Mouse (Mus musculus) left cerebral cortex, postnatal 25 days (tissue): ENCODE measurements around the gene Rab3b. TPM values are rescaled to one million over a fixed set of nuclear protein-coding genes. Genes with fewer than 3 reads are reported as not detected.
A peak's percentile ranks its signal among the peaks of the same experiment; 100 is the strongest.

ENCODE experiments used
- DNase-seq, 2 experiments: peaks; one replicate each; pipeline ENCODE4 v3.0.0; 2022; ENCODE audit warnings: low spot score in 2 of 2, mixed read lengths in 1 of 2
- intact Hi-C: fragments of 180-260 bp; cut with DNase I; formaldehyde crosslinking; loops from one replicate; pipeline ENCODE4 v1.15.1; 2025
- total RNA-seq, 2 experiments: library from RNA; stranded (reverse); gene quantifications; 2 replicates each; pipeline ENCODE4 v1.2.3; 2021

Gene Rab3b
- total RNA-seq, 2 experiments from 2014 or later: 90.0 to 96.0 TPM

DNA sequence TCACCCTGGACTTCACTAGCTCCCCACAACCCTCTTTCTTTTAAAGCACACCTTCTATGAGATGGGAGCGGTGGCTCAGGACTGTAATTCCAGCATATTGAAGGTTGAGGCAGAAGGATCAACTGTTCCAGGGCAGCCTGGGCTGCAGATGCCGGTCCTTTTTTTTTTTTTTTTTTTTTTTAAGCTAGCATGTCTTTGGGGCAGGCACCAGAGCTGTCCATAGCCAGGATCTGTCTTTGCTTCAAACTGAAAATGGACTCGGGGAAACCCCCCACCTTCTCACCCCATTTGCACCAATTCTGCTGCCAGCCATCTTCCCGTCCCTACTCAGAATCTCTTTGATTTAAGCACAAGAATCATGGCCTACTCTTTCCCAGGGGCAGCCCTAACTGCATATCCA, 63.3 kb downstream of the Rab3b start:
- intact Hi-C loops: no loop called here
- DNase-seq: no peak

DNA sequence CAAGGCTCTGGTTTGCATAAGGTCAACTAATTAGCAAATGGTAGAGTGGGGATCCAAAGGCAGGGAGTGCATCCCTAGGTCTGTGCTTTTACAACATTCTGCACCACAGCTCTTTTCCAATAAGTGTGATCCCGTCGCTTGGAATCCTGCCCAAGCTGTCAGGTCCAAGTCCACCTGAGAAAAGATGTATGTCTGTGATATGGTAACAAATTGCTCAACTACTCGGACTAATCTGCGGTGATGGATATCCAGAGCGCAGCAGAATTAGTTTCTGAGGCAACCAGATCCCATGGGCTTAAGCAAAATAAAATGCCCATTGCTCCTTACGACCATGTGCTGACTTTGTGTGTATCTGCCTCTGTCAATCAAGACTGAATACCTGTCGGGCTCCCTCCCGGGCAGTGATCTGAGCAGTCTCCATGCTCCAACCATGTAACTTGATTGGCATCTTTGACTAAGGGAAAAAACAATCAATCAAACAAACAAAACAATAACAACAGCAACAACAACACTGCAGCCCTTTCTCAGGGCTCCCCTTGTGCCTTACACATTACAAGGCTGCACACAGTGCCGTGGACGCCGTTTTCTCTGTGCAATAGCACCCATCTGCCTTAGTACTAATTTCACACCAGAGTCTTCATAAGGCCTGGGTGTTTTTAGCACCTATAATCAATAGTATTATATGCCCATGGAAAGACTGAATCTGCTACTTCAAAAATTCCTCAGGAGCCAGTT, 64.3 kb downstream of the Rab3b start:
- DNase-seq: no peak
- intact Hi-C loops: no loop called here

DNA sequence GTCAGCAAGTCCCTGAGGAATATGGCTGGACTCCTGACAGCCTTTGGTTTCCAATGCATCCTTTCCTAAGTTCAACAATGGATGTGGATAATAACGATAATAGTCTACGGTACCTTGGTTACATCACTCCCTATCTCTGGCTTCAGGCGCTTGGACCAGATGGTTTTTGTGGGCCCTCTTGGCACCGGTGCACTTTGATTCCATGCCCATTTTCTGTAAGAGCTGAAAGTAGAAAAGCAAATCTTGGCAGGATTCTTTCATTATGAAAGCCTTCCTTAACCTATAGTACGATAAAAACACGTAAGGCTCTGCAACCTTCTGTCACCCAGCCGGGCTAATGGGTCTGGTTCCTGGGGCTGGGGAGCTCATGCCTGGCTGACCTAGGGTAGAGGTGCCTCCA, 70.3 kb downstream of the Rab3b start:
- intact Hi-C loops: no loop called here
- peak; percentile 31 to 85 for DNase-seq

DNA sequence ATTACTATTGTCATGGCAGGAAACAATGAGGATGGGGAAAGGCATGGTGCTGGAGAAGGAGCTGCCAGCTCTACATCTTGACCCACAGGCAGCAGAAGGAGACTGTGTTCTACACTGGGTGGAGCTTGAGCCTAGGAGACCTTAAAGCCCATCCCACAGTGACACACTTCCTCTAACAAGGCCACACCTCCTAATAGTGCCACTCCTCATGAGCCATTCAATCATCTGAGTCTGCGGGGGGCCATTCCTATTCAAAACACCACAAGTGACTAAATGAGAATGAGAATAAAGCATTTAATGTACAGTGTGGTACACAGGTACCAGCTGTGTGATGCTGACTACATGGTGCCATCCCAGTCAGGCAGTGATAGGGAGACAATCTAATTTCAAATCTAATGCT, 71.3 kb downstream of the Rab3b start:
- no peak for DNase-seq
- intact Hi-C loops: no loop called here

DNA sequence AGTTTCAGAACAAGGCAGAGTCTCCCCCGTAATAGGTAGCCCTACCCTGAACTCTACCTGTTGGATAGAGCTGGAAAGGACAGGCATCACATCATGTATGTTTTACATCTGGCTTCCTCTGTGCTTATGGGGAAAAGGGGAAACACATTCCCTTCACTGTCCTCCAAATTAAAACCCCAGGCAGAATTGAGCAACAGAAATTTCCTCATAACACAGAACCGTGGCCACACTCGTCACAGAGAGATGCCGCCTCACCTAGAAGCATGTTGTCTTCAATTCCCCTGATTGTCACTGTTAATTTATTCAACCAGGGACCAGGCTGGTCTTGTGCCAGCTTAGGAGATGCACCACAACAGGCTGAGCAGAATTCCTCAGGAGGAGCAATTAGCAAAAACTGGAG, 72.8 kb downstream of the Rab3b start:
- no peak for DNase-seq
- intact Hi-C loops: no loop called here

DNA sequence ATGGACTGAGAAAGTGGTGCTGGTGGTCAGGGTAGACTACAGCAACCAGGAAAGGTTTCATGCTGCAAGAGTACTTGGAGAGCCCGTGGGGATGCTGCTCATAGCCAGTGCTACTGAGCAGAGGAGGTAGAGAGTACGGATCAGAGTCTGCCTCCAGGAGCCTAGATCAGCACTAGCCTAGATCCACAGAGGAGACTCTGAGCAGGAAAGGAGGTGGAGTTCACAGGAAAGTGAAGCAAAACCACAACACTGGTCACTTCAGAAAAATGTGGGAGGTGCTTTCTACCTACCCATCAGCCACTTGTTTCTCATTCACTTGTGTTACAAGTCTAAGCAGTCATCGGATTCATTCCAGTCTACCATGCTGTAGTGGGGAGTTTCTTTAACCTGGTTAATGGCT, 80.8 kb downstream of the Rab3b start:
- intact Hi-C loops: no loop called here
- no peak for DNase-seq

DNA sequence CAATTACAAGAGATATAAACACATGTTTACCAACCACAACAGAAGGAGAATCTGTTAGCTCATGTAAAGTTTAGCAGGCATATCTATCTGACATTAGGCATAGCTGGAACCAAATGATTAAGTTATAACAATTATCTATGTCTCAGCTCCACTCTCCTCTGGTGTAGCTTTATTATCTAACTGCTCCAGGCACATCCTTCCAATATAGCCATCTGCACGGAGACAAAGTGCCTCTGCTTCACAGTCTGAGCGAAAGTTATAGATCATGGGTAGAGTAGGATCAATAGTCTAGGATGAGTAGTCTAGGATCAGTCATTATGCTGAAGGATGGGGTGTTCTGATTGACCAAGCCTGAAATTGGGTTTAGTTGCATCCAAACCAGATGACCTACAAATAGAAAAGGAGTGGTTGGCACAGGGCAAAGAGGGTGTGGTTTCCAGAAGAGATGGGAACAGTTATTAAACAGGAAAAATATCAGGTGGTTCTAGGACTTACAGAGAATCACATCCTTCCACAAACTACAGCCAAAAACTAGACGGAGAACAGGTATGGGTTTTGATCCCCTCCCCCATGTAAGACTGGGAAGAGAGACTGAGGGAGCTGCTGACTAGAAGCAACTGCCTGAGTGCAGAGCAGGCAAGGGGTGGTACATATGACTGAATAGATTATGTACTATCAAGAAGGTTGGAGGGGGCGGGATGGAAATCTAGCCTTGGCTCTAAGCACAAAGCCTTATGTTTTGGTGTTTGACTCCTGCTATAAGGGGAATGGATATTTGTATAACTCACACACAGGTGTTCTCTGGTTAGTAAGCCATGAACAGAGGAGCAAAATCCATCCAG, 82.0 kb downstream of the Rab3b start:
- DNase-seq: no peak
- intact Hi-C loops: no loop called here

DNA sequence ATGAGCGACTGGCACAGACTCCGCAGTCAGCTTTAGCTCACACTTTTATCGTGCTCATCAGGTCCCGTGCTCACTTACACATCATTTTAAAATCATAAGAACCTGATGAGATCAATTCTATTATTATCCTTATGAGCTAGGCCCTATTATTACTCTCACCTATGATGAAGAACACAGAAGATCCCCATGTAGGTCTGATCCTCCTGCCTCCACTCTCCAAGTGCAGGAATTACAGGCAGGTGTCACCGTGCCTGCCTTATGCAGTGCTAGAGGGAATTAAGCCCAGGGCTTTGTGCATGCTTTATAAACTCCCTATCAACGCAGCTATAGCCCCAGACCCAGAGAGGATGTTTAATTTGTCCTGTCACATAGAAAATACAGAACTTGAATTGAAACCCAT, 84.2 kb downstream of the Rab3b start:
- no peak for DNase-seq
- intact Hi-C loops: no loop called here

DNA sequence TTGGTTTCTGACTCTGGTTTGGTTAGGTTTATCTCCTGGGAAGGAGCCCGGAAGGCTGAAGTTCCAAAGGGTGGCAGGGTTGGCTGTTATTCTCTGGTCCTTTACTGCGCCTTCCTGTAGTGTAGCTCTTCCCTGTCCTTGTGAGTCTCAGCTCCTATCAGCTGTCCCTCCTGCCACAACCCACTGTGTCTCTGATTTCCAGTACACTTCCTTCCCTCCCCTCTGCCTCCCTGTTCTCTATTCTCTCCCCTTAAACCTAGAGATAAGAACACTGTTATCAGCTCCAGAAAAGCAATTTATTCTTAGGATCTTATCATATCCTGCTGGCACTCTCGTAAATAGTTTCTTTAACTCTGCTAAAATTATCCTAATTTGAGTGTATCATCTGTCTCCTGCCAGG, 90.7 kb downstream of the Rab3b start:
- DNase-seq: no peak
- intact Hi-C loops: no loop called here

DNA sequence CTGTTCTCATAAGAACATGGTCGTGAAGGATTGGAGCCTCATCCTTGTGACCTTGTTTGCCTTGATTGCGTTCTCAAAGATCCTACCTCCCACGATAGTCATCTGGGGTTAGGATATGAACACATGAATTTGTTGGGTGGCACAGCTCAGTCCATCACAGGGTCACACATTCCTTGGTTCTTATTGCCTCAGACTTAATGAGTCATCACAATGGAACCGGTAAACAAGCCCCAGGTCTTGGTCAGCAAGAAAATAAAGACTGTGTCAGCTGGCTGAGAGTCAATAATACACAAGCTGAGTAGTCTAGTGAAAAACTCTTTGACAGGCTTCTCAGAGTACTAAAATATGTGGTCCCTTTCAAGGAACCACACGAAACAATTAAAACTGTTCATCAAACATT, 92.2 kb downstream of the Rab3b start:
- intact Hi-C loops: no loop called here
- DNase-seq: no peak

DNA sequence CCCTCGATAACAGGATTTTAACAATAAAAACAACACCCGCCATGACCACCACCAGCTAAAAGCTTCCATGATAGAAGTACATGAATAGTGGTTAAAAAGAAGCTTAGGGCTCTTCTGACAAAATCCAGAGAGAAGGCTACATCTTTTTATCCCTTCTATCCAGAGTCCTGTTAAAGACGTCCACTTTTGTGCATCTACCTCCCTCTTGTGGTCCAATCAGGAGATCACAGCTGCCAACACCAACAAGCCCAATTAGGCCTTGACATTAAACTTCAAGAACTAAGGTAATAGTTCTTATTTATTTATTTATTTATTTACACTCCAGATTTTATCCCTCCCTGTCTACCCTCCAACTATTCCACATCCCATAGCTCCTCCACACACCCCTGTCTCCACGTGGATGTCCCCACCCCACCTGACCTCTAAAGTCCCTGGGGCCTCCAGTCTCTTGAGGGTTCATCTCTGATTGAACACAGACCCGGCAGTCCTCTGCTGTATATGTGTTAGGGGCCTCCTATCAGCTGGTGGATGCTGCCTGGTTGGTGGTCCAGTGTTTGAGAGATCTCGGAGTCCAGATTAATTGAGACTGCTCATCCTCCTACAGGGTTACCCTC, 97.7 kb downstream of the Rab3b start:
- peak; percentile 54 to 76 for DNase-seq
- intact Hi-C loops: loop anchor here (1.0 to 5.0 kb wide), 2 partner anchors 106 to 179 kb away; no protein-coding TSS in a partner anchor

DNA sequence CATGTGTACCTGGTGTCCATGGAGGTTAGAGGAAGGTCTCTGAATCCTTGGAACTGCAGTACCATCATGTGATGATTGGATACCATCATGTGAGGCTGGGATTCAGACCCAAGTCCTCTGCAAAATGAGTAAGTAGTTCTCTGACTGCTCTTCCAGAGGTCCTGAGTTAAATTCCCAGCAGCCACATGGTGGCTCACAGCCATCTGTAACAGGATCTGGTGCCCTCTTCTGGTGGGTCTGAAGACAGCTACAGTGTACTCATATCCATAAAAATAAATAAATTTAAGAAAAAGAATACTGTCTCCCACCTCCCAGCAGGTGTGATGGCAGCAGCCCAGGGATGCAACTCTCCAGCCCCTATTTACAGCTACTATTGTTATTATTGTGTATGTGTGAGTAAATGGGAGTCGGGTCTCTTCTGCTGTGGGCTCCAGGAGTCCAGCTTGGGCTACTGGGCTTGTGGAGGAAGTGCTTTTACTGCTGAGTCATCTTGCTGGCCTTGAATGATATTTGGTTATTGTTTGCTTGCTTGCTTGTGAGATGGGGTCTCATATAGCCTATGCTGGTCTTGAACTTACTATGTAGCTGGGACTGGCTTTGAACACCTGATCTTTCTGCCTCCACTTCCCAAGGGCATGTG, 108.1 kb downstream of the Rab3b start:
- no peak for DNase-seq
- intact Hi-C loops: no loop called here

DNA sequence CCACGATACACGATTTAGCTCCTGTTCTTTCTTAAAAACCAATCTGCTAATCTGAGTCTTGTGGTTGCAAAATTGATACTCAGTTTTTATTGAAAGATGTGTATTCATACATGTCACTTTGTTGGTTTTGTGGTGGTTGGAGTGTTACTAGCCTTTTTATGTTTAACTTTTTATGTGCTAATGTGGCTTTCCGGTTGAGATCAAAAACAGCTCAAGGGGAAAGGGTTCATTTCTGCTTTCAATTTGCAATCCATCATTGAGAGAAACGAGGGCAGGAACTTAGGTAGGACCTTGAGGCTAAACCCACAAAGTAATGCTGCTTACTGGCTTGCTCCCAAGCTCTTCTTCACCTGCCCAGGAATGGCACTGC, 108.6 kb downstream of the Rab3b start:
- intact Hi-C loops: no loop called here
- DNase-seq: no peak

DNA sequence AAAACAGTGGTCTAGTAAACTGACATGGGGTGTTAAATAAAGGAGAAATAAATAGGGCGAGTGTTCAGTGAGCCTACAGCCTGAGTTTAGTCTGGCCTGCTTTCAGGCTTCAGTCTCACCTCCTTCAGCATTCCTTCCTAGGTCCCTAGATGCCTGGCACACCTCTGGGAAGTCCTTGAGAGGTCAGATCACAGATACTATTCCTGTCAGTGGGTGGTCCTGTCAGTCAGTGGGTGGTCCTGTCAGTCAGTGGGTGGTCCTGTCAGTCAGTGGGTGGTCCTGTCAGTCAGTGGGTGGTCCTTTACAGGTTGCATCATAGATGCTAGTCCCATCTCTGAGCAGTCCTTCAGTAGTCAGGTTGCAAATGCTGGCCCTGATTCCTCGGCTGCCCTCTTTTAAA, 110.6 kb downstream of the Rab3b start:
- no peak for DNase-seq
- intact Hi-C loops: no loop called here

DNA sequence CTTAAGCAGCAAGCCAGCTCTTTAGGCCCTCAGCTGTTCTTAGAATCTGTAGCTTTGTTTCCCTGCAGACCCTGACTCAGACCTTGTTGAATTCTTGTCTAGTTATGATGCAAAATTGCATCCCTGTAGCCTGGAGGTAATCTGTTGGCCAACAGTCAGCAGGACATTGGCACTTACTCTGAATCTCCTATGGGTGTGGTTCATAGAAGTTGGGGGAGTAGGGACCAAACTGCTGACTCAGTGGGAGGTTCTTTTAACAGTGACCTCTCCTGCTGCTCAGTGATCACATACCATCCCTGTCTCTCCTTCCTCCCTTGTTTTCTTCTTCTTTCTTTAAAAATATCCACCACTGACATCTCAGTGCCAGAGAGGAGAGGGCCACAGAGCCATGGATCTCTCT, 111.2 kb downstream of the Rab3b start:
- DNase-seq: no peak

DNA sequence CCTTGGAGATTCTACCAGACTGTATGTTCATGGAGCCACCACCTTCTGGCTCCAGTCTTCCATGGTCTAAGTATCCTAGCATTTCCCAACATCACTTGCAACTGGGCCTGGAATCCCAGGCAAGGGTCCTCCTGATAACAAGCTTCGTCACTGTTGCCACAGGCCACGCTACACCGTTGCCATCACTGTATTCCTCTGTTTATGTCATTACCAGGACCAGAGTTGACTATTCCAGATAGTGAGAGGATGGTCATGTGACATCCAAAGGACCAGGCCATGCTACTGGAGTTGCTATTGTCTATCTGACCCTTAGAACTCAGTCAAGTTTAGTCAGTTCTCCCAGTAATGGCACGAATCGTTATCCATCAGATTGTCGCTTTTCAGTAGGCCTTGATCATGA, 111.7 kb downstream of the Rab3b start:
- DNase-seq: no peak
- intact Hi-C loops: no loop called here

More for the DNA sequence above, 111.2 kb downstream of the Rab3b start:
- intact Hi-C loops: no loop called here

DNA sequence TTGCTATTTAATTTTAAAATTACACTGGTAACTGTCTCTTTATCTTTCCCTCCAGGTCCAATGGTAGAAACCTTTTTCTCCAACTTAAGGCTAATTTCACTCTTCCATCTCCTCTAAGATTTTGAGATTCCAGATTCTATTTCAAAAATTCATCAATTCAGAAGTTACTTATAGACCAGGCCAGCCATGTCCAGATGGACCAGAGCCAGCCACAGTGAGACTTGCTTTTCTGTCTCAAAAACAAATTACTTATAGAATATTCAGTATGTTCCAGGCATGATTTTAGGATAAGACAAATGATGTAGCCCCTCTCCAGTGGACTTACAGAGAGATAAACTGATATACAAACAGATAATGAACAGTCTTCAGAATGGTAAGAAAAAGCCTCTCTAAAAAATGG, 112.9 kb downstream of the Rab3b start:
- intact Hi-C loops: no loop called here
- no peak for DNase-seq
